Mouse (Mus musculus) frontal cortex, adult (tissue): Measurements from ENCODE around the gene Gm20388.

Source experiments
- ATAC-seq: cut with Nextera tagmentation; 2 replicates; pipeline ENCODE4 v1.9.2; 2017; ENCODE audit warnings: mild to moderate bottlenecking, moderate library complexity, mixed read lengths; ENCODE audit not compliant: low TSS enrichment

Gene Gm20388

DNA sequence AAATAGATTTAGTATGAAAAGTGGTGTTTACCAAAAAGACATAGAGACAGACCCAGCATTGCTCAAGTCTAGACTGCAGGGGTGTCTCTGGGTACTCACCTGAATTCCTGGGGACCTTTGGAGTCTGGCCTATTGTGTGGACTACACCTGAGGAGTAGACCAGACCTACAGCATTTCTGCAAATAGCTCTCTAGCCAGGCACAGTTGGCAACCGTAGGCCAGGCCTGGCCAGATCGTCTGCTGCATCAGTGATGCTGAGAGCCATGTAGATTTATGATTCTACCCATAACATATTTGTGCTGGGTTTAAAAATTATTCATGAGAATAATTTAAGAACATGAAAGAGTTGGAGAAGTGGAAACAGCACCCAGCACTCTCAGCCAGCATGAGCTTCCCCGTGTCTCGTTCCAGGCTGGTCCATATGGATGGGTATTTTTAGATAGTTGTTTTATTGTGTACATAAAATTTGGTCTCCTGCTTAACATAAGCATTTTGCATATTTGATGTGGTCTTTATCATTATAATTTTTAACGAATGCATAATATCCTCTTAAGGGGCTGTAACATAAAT is 4378.9 kb downstream of the Gm20388 start:
- ATAC-seq, result no peak

- ATAC-seq, result no peak
Observed at GRCm38 (mm10) chr8:124290911-124291691, 4380.5 kb downstream of the Gm20388 start.

DNA sequence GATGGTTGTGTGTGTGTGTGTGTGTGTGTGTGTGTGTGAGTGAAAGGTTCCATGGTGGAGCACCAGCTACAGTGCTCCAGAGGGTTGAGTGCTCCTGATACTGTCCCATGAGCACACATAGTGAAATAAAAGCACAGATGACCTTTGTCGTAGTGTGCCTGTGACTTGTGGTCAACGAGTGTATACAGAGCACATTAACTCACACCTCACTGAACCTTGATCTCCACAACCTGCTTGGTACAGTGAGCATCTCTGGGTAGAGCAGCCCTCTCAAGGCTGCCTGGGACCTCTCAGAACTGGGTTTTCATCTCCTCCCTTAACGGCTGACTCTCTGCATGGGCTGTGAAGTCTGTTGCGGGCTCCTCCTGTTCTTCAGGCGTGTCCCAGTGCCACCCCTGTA is 4381.1 kb downstream of the Gm20388 start:
- ATAC-seq, result no peak

DNA sequence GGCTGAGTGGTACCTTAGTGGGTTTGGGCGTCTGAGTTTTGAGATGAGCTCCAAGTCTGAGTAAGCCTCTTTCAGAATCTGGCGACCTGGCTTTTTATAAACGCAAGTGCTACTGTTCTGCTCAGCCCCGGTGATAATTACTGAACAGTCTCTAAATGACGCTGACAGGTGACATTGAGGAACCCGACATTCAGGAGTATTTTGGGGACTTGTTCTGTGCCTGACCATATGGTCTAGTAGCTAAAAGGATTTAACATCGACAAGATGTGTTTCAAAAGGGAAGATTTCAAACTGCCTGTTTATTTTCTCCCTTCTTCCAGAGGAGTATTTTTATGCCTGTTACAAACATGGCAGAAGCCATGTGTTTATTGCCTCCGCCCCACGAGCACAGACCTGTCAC is 4382.3 kb downstream of the Gm20388 start:
- ATAC-seq, result peak; percentile 34

DNA sequence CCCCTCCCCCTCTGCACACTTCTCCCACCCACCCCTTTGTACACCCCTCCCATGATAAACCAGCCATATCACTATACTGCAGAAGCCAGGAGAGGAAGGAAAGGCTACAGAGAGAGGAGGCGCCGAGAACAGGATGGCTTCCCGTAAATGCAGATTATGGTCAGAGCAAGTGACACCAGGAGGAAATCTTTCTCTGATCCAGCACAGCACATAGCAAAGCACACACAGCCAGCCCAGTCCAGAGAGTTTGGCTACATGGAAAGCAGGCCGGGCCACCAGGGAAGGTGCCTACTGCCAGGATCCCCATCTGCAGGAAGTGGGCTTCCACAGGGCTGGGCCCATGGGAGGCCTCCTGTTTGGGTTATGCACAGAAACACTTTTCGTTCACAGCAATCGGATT is 4383.8 kb downstream of the Gm20388 start:
- no peak for ATAC-seq

GRCm38 (mm10) chr8:124294900-124295299 is 4384.3 kb downstream of the Gm20388 start:
- ATAC-seq, result no peak

GRCm38 (mm10) chr8:124295357-124295756 is 4384.7 kb downstream of the Gm20388 start:
- ATAC-seq, result no peak

DNA sequence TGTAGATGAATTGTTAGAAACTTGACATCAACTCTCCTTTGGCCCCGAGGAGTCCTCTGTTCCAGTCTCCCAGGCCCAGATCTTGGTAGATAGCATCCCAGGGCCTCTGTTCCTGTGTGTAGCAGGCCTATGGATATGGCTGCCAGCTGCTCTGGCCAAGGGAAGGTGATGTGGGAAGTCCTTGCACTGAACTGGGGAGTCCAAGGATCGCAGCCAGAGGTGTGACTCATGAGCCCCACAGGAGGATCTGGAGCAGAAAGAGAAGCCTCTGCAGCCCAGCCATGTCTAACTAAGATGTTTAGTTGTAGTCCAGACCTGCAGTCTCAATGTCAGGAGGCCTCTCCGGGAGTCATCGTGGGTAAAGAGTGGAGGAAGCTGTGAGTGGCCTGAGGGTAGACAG is 4390.9 kb downstream of the Gm20388 start:
- ATAC-seq, result no peak

GRCm38 (mm10) chr8:124301935-124302555 is 4391.4 kb downstream of the Gm20388 start:
- ATAC-seq, result no peak

DNA sequence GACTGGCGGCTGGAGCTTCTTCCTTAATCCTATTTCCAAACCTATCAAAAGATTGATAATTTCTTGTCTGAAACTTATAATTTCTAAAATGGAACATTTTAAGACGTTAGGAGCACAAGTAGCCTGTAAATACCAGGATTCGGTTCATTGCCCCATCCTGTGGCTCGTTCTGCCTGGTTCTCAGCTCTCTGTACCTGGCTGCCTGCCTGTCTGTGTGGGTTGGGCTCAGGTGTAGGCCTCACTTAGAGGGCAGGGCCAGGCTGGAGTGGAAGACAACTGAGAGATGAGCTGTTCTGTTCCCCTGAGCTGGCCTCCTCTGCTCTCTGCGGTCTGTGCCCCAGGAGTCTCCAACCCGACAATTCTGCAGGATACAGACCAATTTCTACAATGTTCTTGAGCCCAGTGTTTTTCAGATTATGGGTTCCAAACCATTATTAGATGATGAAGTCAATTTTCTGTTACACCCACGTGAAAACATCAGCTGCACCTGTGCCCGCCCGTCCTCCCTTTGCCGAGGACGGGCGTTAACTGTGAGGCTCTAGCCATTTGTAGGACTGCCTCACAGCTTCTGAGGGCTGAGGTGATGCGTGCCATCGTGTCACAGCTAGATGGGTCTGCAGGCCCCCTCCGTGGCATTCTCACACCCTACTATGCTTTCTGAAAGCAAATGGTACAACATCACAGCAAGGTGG is 4392.7 kb downstream of the Gm20388 start:
- ATAC-seq, result no peak

DNA sequence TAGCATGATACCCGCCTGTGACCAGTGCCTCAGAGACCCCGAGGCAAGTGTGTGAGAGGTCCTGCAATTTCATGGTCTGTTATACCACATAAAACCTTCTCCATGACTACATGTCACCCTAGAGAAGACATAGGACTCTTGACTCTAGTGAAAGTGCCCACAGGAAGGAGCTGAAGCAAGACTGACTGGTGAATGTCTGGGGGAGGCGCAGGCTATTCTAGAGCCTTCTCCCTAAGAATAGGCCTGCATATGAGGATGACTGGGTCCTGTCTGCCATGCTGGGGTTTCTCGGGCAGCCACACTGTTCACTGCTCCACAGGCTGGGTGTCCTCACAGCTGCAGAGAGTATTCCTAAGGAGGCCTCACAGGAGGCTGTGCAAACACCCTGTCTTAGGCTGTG is 4393.5 kb downstream of the Gm20388 start:
- ATAC-seq, result peak; percentile 75

- ATAC-seq, result no peak
Observed at GRCm38 (mm10) chr8:124306574-124306973, 4395.9 kb downstream of the Gm20388 start.

- ATAC-seq, result no peak
Observed at GRCm38 (mm10) chr8:124307700-124308099, 4397.1 kb downstream of the Gm20388 start.

- no peak for ATAC-seq
Observed at GRCm38 (mm10) chr8:124310509-124310908, 4399.9 kb downstream of the Gm20388 start.

DNA sequence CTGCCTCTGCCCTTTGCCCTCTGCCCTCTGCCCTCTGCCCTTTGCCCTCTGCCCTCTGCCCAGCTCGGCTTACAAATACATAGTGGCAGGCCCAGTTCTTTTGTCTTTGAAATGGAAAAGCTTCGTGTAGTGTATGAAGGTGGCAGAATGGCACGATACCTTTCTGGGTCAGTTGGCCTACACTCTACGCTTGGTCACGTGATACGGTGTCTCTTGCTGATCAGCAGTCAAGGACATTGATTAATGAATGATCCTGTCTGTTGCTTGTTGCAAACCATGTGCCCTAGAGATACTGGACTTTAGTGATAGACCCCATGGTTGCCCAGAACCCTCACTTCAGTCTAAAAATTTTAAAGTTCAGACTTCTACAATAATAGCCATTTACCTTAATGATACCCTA is 4400.5 kb downstream of the Gm20388 start:
- ATAC-seq, result no peak

DNA sequence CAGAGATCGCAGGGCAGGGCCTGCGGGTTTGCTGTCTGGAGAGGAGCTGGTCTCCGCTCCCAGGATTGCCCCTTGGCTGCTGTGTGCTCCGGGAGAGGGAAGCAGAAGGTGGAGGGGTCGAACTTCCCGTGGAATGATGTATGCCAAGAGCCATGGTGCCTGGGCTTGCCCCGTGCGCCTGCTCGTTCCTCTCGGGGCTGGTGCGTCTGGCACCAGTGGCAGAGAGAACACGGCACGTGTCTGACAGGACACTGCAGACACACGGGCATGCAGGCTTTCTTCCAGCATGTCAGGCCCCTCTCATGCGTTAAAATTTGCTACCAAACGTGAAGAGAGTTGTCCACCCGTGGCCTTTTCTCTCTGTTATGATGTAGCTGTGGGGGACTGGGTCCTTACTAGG is 4401.1 kb downstream of the Gm20388 start:
- no peak for ATAC-seq

DNA sequence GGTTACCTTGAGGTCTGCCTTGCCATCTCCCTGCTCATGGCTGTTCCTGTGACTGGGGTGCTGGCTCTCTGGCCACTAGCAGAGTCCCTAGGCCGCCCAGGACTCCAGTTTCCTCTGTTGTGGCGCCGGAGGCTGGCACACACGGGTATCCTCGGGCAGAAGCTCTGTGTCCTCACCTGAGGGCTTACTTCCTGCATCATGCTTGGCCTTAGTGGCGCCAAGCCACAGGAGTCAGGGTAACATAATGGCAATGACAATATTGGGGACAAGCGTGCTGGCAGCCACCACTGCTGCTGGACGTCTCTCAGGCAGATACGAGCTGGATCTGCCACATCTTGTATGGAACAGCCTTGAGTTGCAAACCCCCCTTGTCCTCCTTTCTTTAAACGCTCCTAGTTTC is 4401.6 kb downstream of the Gm20388 start:
- no peak for ATAC-seq

DNA sequence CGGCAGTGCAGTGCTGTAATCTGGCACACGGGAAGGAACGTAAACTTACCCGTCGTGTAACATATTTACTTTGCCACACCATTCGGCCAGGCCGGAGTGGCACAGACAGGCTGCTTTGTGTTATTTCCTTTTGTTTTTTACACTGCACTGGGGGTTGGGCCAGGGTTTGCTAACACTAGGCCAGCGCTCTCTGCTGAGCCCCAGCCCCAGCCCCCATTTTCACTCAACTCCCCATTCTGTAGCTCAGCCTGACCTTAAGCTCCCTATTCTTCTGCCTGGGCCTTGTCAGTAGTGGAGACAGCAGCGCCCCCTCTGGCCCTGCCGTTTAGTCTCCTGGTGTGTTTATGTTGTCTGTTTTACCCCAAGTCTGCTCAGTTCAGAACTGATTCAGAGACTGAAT is 4404.2 kb downstream of the Gm20388 start:
- ATAC-seq, result no peak

GRCm38 (mm10) chr8:124316466-124317136 is 4406.0 kb downstream of the Gm20388 start:
- ATAC-seq, result no peak

DNA sequence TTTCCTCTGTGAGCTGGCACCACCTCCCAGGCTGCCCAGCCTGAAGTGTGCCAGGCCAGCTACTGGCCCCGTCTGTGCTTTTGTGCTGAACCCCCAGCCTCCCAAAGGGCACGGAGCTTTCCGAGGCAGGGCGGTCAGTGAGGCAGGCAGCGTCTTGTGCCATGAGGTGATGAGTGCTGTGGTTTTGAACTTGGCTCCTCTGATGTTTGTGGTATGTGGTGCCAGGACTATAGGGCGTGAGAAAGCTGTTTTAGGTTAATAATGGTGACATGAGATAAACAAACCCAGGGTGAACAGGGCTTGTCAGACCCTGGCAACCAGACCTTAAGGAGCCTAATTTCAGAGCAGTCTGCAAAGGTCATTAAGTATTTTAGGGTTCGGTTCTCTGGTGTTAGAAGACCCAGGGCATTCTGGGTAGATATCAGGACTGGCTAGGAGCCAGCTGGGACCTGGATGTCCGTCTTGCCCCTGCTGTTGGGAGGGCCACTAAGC is 4406.6 kb downstream of the Gm20388 start:
- no peak for ATAC-seq

GRCm38 (mm10) chr8:124317821-124318220 is 4407.2 kb downstream of the Gm20388 start:
- no peak for ATAC-seq
